Mouse (Mus musculus): ENCODE measurements around the gene Bckdk.
"Not testable (repeated sequence)": the region's sequence is repeated elsewhere in the genome, so short reads cannot be mapped to it uniquely, and the experiment has no call there.

Gene Bckdk

DNA sequence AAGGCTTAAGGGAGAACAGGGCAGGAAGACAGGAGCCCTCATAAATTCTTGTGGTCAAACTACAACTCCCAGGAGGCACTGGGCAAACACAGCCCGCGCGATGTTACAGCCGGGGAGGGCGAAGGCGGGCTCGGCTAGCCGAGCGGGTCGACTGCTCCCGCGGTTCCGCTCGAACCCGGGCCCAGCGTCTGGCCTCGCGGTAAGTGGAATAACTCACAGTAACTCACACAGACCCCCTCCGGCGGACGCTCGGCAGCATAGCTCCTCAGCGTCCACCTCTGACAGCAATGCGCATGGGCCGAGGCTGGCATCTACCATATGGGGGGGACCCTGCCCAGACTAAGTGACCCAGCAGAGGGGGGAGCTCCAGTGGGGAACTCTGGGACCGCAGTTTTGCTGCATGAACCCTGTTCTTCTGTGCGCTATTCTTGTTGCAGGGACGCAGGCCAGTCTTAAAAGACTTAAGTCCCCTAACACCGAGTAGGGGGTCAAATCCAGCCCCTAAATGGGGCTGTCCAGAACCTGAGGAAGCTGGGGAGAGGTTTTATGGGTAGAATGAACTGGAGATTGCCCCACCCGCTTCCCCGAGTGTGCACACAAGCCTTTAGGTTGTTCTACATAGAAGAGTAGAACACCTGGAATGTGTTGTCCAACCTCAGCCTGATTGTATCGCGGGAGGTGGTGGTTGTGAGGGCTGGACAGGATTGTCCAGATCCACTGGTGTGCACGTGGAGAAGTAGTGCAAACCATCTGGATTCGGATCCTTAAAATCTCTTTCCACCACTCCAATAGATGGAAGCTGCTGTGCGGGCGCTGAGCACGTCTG lies at the start of gene Bckdk:
Bckdk (plus strand) TSS at position 112 of the 826 bp plus-strand sequence.
- peak; percentile 84 to 92 for DNase-seq

DNA sequence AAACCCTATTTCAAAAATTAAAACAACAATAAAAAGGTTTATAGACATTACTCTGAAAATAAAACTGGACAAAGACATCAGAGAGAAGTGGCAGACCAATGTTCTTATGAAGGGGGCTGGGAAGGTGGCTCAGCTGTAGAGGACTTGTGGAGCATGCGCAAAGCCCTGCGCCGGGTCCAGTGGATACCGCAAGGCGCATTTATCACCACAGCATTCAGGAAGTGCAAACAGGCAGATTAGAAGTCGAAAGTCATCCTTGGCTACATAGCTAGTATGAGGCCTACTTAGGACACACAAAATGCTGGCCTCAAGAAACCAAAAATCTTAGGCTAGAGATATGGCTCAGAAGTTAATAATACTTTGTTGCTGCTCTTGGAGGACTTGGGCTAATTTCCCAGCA lies 45.6 kb upstream of the Bckdk start:
- no peak for DNase-seq

- DNase-seq, result no peak
Observed at GRCm38 (mm10) chr7:127866434-127866833, 37.4 kb upstream of the Bckdk start.

DNA sequence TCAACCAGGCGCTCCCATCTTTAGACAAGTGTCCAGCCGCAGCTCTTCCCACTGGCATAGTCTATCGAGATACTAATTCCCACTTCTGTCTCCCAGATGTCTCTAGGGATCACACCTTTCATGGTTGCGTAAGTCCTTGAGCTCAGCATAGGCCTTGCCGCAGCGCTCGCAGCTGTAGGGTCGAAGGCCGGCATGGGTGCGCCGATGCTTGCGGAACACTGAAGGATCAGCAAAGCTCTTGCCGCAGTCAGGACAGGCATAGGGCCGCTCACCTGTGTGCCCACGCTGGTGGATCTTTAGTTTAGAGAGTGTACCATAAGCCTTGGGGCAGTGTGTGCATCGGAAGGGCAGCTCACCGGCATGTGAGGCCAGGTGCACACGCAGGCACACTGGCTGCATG lies 36.2 kb upstream of the Bckdk start:
- DNase-seq, result no peak

GRCm38 (mm10) chr7:127869149-127869810 lies 34.6 kb upstream of the Bckdk start:
- peak; percentile 34 to 53 for DNase-seq

- DNase-seq, result no peak
Observed at GRCm38 (mm10) chr7:127870136-127870821, 33.6 kb upstream of the Bckdk start.

- no peak for DNase-seq
Observed at GRCm38 (mm10) chr7:127874812-127875626, 28.9 kb upstream of the Bckdk start.

- DNase-seq, result peak; percentile 96 to 98
Observed at GRCm38 (mm10) chr7:127875627-127876001, 28.3 kb upstream of the Bckdk start.

DNA sequence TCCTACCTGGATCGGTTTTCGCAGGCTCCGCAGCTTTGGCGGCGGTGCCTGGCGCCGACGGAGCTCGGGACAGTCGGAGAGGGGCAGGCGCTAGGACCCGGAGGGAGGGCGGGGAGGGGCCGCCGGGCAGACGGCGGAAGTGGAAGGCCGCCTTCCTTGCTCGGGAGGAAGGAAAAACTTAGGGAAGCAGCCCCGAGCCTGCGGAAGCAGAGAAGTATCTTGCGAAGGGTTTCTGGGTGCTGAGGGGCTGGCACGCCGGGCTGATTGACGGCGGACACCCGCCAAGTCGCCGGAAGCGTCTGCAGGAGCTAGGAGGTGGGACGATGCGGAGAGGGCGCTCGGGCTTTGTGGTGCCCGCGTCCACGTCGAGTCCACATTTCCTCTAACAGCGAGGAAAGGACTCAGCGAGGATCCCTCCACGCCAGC lies 27.8 kb upstream of the Bckdk start, which contains the start of gene Zfp646:
Zfp646 (plus strand) TSS at position 181 of the 426 bp plus-strand sequence.
- DNase-seq, result peak; percentile 85 to 92

DNA sequence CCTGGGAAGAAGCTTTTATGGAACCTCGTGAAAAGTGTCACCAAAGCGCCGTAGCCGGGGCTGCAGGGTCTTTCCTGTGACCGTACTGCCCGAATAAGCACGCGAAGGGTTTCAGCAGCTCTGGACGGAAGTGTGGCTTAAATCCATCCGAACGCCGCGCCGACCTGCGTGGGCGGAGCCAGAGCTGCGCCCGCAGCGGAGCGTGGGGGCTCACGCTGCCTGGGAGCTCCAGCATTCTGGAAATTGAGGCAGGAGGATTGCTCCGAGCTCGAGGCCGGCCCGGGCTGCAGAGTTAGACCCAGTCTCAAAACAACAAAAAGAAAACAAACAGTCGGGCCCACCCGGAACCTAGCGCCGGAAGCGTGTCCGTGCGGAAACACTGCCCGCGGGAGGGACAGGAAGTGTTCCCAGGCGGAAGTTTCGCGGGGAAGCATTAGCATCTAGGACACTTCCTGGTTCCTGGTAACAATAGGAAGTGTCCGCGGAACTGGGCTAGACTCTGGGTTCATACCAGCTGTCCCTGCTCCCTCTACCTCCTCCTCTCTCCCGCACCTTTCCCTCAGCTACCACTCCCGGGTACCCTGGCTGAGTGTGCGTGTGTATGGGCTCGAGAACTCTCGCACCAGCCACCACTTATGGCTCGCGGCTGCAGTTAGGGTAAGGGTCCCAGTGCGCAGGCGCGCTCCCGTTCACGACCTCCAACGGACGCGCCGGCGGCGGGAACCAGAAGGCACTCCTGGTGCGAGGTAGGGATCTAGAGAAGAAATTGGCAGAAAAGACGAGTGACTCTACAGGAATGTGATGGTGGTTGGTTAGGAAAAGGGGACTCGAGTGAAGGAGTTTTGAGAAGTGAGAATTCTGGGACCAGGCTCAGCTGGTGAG lies 27.2 kb upstream of the Bckdk start, which contains the start of gene Zfp668:
Zfp668 (minus strand) TSS at position 362 of the 882 bp plus-strand sequence.
- peak; percentile 94 to 96 for DNase-seq

DNA sequence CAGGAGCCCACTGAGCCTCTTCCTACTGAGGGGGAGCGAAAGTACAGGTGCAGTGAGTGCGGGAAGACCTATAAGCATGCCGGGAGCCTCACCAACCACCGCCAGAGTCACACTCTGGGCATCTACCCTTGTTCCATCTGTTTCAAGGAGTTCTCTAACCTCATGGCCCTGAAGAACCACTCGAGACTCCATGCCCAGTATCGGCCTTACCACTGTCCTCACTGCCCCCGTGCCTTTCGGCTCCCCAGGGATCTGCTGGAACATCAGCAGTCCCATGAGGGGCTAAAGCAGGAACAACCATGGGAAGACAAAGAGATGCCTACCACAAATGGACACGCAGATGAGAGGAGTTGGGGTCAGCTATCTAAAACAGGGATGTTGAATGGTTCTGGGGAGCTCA lies 24.6 kb upstream of the Bckdk start:
- no peak for DNase-seq

- DNase-seq, result no peak
Observed at GRCm38 (mm10) chr7:127880431-127880830, 23.5 kb upstream of the Bckdk start.

DNA sequence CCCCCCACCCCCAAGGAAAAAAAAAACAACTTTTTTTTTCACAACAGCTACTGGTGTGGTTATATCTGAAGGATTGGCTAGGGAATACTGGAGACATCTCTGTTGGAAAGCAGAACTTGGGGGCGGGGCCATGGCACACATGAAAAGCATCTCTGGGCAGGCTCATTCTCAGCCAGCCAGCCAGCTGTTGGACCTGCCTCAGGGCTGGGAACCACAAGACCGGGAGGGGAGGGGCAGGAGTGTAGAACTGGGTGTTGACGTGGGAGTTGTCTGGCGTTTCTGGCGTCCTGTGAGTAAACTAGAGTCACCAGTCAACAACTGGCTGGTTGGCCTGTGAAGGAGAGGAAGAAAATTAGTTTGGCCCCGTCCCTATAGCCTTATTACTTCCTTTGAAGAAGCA lies 17.9 kb upstream of the Bckdk start:
- peak; percentile 42 to 62 for DNase-seq

GRCm38 (mm10) chr7:127886551-127886950 lies 17.3 kb upstream of the Bckdk start:
- no peak for DNase-seq

DNA sequence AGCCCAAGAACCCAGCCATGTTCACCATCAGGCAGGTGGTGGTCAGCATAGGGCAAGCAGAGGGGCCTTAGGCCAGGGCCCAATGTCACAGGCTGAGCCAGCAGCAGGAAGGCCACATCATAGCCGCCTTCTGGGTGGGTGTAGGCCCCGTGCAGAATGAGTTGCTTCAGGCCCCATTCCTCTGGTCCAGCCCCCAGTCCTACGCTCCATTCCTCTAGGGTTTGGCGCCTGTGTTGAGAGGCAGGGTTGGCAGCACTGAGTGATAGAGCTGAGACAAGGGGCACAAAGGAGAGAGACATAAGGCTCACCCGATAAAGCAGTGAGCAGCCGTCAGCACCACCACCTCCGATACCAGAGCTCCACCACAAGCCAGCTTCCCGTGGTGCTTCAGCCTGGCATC lies 16.7 kb upstream of the Bckdk start:
- no peak for DNase-seq

DNA sequence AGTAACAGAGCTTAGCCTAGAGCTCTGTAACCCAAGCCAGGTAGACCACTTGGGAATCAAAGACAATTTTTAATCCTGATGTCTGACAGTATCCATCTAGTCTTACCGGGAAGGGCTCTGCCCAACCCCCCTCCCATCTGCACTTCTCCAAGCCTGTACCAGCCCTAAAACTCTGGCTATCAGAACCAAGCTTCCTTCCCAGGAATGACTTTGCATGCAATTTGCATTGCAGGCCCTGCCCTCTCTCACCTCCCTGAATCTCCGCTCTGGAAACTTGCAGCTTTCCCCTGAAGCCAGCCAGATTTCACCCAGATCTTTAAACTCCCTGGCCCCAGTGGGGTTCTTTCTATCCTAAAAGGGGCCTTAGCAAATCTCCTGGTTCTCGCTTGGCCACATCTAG lies 16.1 kb upstream of the Bckdk start:
- no peak for DNase-seq

- no peak for DNase-seq
Observed at GRCm38 (mm10) chr7:127888821-127889220, 15.1 kb upstream of the Bckdk start.

GRCm38 (mm10) chr7:127890798-127891197 lies 13.1 kb upstream of the Bckdk start, which contains the start of gene Prss53:
Gene Prss53 (minus strand): TSS chr7:127890970.
- peak; percentile 68 to 79 for DNase-seq

DNA sequence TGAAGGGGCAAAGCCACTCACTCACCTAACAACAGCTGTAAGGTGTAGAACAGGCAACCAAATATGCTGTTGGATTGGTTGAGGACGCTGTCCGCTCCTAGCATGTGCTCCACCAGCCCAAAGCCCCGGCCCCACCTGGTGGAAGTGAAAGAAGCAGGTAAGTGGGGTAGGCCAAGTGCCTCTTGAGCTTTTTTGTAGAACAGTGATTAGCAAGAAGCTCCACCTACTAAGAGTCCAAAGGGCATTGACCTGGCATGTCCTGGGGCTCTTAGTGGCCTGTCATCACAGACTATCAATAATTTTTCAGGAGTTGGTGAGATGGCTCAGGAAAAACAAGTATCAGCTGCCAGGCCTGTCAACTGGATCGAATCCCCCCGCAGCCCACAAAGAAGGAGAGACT lies 9.4 kb upstream of the Bckdk start:
- no peak for DNase-seq

- DNase-seq, result peak; percentile 96 to 98
Observed at GRCm38 (mm10) chr7:127895442-127895841, 8.4 kb upstream of the Bckdk start, which contains the start of the genes Gm21974 and Vkorc1. Gene Gm21974 (minus strand): TSS chr7:127895454. Gene Vkorc1 (minus strand): TSS chr7:127895617.

DNA sequence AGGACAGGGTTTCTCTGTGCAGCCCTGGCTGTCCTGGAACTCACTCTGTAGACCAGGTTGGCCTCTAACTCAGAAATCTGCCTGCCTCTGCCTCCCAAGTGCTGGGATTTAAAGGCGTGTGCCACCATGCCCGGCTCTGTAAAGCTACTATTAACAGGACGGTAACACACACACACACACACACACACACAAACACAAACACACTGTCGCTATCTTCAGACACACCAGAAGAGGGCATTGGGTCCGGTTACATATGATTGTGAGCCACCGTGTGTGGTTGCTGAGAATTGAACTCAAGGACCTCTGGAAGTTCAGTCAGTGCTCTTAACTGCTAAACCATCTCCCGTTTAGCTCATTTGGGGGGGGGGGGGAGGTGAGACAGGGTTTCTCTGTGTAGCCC lies 8.0 kb upstream of the Bckdk start:
- not testable (repeated sequence) for DNase-seq
